Mouse (Mus musculus): ENCODE data around the gene E330021D16Rik. TPM values are rescaled to one million over a fixed set of nuclear protein-coding genes. Genes with fewer than 3 reads are reported as not detected.

Gene E330021D16Rik
- total RNA-seq, 2 experiments from 2014 or later, result not detected

DNA sequence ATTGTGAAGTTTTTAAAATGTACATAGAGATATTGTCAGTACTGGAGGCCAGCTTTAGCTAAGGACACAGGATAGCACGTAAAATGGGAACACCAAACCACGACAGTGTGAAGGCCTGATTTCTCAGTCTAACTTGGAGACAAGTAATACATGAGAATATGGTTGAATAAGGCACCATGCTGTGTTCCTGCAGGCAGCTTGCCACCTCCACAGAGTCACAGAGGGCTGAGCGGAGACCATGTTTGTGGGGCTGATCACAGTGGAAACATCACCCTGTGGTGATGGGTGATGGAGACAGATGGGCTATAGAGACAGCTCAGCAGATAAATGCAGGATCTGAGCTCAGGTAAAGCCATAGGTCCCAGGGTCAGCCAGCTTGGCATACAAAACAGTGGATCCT is 8.8 kb upstream of the E330021D16Rik start:
- intact Hi-C loops (cut with DNase I), result loop anchor here (5.0 to 10.0 kb wide), 3 partner anchors 38 to 391 kb away; no protein-coding TSS in a partner anchor
- DNase-seq (ENCODE audit: extremely low spot score in 1 of 2, low spot score in 2 of 2), result no peak

DNA sequence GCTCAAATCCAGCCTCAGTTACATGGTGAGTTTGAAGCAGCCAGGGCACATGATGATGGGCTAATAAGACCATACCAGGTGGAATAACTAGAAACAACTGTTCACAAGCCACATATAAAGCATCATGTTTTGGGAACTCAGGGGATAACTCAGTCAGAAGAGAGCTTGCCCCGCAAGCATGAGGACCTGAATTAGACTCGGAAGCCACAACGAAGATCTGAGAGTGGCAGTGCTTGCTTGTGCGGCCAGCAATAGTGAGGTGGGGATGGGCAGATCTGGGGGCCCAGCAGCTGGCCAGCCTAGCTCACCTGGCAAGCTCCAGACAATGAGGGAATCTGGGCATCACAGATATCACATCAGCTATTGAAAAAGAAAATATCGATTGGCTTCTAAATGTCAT is 7.8 kb upstream of the E330021D16Rik start:
- intact Hi-C loops (cut with DNase I), result loop anchor here (2.0 to 10.0 kb wide), 5 partner anchors 39 to 392 kb away; no protein-coding TSS in a partner anchor
- DNase-seq (ENCODE audit: extremely low spot score in 1 of 2, low spot score in 2 of 2), result no peak

DNA sequence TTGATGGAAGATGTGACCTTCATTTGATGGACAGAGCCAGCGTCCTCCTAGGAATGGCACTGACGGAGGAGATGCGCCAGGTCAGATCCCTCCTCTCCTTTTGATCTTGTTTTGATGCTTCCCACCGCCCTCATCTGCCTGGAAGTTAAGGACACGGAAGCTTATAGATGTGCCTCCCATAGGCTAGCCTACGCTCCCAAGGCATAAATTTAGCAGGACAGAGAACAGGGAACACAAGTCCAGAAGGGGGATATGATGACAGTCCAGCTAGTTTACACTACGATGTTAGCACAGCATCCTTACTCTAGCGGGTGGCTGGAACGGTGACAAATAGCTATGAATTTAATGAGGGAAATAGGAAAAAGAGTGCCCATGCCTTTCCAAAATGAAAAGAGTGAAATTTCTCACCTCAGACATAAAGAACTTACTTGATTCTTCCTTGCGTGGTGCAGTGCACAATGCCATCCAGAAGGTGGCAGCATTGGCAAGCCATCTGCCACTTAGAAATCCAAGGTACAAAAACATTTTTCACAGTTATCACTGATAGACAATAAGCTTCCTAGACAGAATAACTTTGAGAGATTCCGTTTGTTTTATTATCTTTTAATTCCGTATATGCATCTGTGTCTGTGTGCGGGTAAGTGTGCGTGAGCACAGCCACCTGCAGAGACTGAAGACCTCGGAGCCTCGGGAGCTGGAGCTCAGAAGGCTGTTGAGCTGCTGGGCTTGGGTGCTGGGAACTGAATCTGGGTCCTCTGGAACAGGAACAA is 6.9 kb upstream of the E330021D16Rik start:
- peak; percentile 44 to 51 for DNase-seq (ENCODE audit: extremely low spot score in 1 of 2, low spot score in 2 of 2)
- intact Hi-C loops (cut with DNase I), result loop anchor here (2.0 to 10.0 kb wide), 5 partner anchors 40 to 393 kb away; no protein-coding TSS in a partner anchor

DNA sequence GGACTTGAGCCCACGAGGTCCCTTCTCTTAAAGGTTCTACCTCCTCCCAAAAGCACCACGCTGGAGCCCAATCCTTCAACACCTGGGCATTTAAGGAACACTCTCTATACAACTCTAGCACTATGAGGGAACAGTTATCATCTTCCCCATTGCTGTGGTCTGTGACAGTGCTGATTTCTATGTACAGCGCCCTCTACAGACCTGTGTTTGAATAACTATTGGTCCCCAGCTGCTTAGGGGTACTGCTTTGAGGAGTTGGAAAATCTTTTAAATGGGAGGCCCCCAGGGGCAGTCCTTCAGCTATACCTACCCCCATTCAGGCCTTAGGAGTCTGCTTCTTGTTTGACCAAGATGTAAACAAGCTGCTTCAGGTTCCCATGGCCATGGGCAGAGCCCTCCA is 5.7 kb upstream of the E330021D16Rik start:
- intact Hi-C loops (cut with DNase I), result loop anchor here (5.0 to 10.0 kb wide), 3 partner anchors 41 to 394 kb away; no protein-coding TSS in a partner anchor
- no peak for DNase-seq (ENCODE audit: extremely low spot score in 1 of 2, low spot score in 2 of 2)

DNA sequence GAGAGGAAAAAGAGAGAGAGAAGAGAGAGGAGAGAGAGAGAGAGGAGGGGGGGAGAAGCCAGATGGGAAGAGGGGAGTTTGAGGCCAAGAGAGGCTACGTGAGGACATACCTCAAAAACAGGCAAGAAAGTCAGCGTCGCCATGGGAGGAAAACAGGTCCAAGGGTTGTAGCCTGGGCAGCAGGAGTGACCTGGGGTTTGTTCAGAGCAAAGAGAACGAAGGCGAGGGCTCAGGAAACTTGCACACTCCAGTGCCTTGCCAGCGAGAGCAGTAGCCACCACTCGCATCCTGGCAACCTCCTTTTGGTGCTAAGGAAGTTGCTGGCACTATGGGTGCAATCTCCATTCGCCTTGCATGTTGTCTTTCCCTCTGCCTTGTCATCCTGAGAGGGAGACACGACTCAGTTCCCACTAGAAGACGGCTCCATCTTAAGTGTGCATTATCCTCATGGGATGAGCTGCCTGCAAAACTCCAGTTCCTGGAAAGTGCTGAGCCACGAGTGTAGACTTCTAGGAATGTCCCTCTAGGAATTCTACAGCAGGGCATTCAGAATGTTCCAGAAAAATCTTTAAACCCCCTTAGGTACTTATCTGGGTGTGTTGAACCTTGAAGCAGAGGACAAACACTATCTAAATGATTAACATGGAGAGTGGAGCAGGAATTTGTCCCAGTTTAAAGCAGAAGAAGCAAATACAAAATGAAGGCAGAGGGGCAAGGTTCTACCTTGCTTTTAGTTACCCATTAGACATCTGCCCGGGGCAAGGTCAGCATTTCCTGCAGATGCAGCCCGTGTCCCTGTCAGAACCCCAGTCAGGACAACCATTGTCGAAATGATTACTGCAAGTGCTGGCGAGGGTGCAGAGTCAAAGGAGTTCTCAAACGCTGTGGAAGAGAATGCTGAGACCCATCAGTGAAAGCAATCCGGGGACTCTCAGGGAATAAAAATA is 3.8 kb upstream of the E330021D16Rik start:
- intact Hi-C loops (cut with DNase I), result no loop called here

DNA sequence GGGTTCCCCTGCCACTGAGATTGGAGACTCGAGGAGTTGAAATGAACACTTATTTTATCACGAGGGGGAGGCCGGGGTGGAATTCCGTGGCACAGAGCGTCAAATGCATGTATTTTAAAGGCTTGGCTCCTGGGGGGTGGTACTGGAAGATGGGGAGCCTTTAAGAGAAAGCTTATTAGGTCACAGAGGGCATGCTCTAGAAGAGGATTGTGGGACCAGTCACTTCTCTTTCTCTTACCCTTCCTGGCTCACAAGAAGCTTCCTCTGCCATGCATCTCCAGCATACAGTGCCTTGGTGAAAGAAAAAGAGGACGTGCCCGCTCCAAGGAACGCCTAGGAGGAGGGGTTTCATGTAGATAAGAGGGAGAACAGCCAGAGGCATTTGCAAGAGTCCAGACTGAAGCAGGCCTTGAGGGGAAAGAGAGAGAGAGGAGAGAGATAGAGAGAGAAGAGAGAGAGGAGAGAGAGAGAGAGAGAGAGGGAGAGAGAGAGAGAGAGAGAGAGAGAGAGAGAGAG is 3.0 kb upstream of the E330021D16Rik start:
- no peak for DNase-seq (ENCODE audit: extremely low spot score in 1 of 2, low spot score in 2 of 2)
- intact Hi-C loops (cut with DNase I), result no loop called here

More for the DNA sequence above, 3.8 kb upstream of the E330021D16Rik start:
- DNase-seq (ENCODE audit: extremely low spot score in 1 of 2, low spot score in 2 of 2), result no peak

DNA sequence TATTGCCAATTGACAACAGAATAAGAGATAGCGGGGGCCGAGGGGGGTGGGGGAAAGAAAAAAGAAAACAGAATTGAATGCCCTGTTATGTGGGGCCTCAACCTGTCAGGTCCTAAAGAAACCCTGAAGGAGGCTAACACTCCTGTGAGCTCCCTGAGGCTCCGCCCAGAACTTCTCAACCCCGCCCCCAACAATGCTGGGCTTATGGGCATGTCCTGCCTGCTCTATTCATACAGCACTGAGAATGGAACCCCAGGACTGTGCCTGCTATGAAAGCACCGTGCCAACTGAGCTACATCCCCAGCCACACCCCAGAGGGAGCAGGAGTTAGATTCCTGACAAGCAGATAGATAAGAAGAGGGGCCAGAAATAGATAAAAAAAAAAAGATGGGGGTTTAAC is 2.5 kb upstream of the E330021D16Rik start:
- intact Hi-C loops (cut with DNase I), result no loop called here

DNA sequence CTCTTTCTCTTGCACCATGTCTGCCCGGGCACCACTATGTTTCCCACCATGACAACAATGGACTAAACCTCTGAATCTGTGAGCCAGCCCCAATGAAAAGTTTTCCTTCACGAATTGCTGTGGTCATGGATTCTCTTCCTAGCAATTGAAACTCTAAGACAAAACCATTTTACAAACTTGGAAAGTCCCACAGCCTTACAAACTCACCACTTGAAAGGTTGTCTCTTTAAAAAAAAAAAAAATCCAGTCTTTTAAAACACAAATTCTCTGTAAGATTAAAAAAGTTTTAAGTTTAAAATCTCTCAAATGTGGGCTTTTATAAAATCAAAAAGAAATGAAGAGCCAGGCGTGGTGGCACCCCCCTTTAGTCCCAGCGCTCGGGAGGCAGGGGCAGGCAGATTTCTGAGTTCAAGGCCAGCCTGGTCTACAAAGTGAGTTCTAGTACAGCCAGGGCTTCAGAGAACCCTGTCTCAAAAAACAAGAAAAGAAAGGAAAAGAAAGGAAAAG is 1.5 kb downstream of the E330021D16Rik start:
- DNase-seq (ENCODE audit: extremely low spot score in 1 of 2, low spot score in 2 of 2), result no peak
- intact Hi-C loops (cut with DNase I), result no loop called here

More for the DNA sequence above, 2.5 kb upstream of the E330021D16Rik start:
- no peak for DNase-seq (ENCODE audit: extremely low spot score in 1 of 2, low spot score in 2 of 2)

DNA sequence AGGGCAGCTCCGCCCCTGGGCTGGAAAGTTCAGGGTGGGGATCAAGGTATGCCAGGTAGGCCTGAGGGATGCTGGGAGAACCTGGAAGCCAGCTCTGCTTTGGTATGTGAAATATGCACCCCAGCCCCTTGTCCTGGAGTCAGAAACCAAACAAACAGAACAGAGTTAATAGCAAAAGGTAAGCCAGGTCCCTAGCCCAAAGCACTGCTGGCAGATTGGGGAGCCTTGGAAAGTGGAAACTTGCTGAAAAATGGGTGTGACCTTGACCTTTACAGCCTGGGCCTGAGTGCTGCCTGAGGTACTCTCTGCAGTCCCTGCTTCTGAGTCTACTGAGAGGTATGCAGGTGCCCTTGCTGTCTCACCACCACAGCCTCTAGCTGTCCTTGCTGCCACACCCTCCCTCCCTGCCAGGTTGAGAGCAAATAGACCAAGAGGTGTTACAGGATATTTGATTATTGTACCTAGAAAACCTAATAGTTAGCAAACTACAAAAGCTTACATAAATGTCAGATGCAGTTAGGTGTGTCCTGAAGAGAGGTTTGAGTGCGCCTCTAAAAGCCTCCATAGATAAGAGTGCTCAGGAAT is 7.7 kb downstream of the E330021D16Rik start:
- intact Hi-C loops (cut with DNase I), result no loop called here
- DNase-seq (ENCODE audit: extremely low spot score in 1 of 2, low spot score in 2 of 2), result no peak

DNA sequence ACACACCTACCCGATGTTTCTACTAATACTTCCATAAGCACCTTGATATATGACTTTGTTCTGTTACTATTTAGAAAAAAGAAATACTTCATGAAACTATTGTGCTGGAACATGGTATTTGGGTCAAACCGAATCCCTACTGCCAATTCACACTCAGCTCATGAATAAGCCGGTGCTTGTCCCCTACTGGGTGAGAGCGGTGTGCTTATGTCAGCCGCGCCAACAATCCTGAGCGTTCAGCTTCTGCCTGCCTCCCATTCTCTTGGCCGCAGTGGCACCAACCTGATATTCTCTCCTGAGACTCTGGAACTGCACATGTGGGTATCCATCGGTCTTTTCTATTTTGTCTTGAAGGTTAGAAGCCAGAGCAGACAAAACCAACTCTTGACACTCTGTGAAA is 18.5 kb downstream of the E330021D16Rik start:
- intact Hi-C loops (cut with DNase I), result no loop called here
- DNase-seq (ENCODE audit: extremely low spot score in 1 of 2, low spot score in 2 of 2), result no peak

DNA sequence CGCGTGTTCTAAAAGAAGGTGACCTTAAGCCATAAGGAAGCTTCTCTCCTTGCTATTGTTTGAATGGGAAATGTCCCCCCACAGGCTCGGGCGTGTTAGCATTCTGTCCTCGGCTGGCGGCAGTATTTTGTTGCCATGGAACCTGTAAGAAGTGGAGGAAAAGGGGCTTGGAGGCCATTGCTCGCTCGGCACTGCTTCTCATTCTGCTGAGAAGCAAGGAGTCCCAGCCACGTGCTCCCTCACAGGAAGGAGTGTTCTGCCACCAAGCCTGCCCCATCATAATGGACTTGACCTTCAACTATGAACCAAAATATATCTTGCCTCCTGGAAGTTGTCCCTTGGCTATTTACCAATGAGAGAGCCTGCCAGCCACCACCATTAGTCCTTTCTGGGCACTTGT is 25.1 kb downstream of the E330021D16Rik start:
- no peak for DNase-seq (ENCODE audit: extremely low spot score in 1 of 2, low spot score in 2 of 2)

DNA sequence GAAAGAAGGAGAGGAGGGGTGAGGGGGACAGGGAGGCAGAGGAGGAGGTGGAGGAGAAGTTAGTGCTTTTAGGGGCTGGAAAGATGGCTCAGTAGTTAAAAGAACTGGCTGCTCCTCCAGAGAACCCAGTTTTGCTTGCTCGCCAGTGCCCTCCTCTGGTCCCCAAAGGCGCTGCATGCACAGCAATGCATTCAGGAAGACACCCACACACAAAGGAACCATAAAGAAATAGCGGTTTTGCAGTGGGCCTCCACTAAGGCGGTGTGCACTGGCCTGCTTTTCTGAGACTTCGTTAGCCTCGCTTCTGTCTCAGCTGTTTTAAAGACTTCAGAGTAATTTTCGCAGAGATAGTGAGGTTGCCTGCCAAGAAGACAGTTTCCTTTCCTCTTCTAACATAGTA is 30.1 kb downstream of the E330021D16Rik start:
- DNase-seq (ENCODE audit: extremely low spot score in 1 of 2, low spot score in 2 of 2), result peak in 1 of 2 experiments; percentile 39
- intact Hi-C loops (cut with DNase I), result no loop called here

More for the DNA sequence above, 25.1 kb downstream of the E330021D16Rik start:
- intact Hi-C loops (cut with DNase I), result no loop called here

DNA sequence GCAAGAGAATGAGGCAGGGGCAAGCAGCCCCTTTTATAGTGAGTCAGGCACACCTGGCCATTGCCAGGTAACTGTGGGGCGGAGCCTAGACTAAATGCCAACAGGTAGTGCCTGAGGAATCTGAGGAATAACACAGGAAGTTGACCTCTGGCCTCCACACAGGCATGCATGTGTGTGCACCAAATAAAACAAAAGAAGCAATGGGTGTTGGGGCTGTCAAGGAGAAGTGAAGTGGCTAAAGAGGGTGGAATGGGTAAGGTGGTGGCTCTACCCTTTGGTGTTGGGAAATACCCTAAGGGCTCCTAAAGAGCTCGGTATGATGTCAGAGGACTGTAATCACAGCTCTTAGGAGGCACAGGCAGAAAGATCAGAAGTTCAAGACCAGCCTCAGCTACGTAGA is 32.2 kb downstream of the E330021D16Rik start:
- no peak for DNase-seq (ENCODE audit: extremely low spot score in 1 of 2, low spot score in 2 of 2)
- intact Hi-C loops (cut with DNase I), result no loop called here

DNA sequence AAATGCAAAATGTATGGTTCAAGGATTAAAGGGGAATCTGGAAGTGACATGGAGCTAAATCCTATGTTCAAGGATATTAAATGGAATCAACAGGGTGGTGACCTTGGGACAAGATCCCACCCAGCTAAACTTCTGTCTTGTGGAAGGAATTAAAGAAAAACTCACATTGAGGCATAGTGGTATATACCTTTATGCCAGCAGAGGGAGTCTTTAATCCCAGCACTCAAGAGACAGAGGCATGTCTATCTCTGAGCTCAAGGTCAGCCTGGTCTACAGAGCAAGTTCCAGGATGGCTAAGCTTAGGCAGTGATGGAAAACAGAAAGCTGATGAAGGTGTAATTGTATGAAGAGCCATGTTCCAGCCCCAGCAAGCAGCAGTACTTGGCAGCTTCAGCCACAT is 39.3 kb downstream of the E330021D16Rik start:
- intact Hi-C loops (cut with DNase I), result no loop called here
- DNase-seq (ENCODE audit: extremely low spot score in 1 of 2, low spot score in 2 of 2), result no peak

DNA sequence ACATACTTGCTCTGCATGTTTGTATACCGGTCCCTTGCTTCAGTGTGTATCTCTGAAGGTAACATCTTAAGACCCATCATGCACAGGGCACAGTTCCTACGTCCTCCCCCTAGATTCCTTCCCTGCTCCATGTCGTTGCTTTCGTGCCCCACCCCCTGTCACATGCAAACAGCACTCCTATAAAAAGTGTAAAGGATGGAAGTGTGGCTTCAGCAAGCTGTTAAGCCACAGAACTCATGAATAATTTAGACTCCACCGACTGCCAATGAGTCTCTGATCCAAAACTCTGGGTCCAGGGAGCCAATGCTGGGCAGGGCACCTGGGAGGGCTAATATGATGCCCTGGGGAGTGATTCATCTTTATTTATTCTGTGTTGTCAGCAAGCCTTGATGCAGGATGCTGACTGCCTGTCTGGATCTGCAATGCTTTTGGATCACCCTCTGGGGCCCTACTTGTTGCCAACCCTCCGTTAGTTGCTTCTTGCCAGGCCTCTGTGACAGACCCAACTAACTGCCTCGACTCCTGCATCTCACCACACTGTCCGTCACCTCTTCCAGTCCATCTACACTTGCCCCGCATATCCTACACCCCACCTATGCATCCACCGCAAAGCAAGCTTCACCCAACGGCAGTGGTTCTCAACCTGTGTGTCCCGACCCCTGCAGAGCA is 50.8 kb downstream of the E330021D16Rik start:
- intact Hi-C loops (cut with DNase I), result no loop called here
- DNase-seq (ENCODE audit: extremely low spot score in 1 of 2, low spot score in 2 of 2), result peak in 1 of 2 experiments; percentile 51

DNA sequence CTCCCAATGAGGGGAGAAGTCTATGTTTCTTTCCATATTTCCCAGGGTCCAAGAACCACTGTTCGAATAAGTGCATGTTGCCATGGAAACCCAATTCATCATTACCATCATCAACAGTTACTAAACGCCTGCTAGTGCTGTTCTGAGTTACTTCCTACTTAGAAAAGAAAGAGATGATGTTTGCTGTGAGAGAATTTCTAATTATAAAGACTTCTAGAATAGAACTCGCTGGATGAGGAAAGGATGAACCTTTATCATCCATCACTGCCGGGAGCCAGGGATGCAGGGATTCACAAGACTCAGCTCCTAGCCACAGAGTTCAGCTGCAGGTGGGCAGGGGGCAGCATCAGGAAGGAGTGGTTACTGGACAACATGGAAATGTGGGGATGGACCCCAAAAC is 51.4 kb downstream of the E330021D16Rik start:
- peak in 1 of 2 experiments; percentile 62 for DNase-seq (ENCODE audit: extremely low spot score in 1 of 2, low spot score in 2 of 2)
- intact Hi-C loops (cut with DNase I), result no loop called here

DNA sequence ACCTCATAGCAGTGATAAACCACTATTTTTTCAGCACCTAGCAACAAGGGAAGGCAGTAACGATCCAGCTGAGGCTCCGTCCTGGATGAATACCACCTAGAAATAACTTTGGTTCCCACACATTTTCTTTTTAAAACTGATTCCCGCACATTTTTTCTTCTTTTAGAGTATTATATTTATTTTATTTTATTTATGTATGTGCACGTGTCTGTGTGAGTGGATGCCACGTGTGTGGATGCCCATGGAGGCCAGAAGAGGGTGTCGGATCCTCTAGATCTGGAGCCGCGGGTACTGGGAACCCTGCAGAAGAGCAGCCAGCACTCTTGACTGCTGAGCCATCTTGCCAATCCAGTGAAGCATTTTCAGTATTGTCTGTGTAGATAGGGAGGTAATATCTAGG is 52.1 kb downstream of the E330021D16Rik start:
- intact Hi-C loops (cut with DNase I), result no loop called here
- DNase-seq (ENCODE audit: extremely low spot score in 1 of 2, low spot score in 2 of 2), result no peak

DNA sequence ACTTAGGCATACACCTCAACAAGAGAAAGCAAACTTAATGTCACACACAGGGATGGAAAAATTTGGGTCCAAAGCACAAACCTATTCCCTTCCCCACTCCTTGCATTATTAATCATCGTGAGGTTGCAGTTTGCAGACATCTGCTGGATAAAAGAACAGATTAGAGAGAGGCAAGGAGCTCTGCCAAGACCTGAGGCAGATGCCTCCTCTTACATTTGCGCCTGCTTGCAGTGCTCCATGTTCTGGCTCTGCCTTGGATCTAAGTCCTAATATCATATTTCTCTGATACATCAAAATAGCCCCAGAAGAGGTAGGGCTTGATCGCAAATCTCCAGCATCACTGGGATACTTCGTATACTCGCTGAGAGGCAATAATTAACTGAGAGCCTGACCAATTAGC is 56.9 kb downstream of the E330021D16Rik start:
- intact Hi-C loops (cut with DNase I), result no loop called here
- DNase-seq (ENCODE audit: extremely low spot score in 1 of 2, low spot score in 2 of 2), result no peak
